Mouse (Mus musculus): ENCODE data around the gene Uimc1.

Gene Uimc1

DNA sequence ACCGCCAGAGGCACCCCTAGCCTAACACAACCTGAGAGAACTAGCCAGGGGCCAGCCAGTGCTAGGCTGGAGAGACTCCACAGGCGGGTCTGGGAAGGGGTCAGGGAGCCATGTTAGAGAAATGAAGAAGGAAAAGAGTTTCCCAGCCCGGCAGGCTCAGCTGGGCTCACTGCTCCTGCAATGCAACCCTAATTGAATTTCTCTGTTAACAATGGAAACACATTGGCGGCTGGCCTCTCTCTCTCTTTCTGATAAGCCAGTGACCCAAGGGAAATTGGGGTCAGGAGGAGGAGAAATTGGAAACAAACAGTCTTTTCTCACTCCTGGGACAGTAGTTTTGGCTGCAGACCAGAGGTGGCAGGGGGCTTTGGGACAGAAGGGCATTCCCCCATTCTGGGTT, 105.5 kb downstream of the Uimc1 start:
- DNase-seq (ENCODE audit: low spot score in 2 of 2), result no peak

DNA sequence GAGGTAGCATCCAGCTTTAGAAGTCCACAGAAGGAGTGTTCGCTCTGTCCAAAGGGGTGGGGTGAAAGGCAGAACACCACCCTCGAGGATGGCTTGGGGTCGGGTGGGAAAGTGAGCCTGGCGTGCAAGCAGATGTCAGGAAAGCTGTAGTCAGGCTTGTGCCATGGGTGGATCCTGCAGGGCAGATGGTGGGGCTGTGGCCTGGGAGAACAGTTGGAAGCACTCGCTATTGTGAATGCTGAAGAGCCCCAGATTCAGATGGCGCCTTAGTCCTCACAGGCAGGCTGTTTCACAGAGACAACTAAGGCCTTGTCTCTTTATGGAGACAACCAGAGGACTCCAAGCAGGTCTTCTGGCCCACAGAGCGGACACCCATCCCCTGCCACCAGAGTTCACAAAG, 107.9 kb downstream of the Uimc1 start:
- no peak for DNase-seq (ENCODE audit: low spot score in 2 of 2)

DNA sequence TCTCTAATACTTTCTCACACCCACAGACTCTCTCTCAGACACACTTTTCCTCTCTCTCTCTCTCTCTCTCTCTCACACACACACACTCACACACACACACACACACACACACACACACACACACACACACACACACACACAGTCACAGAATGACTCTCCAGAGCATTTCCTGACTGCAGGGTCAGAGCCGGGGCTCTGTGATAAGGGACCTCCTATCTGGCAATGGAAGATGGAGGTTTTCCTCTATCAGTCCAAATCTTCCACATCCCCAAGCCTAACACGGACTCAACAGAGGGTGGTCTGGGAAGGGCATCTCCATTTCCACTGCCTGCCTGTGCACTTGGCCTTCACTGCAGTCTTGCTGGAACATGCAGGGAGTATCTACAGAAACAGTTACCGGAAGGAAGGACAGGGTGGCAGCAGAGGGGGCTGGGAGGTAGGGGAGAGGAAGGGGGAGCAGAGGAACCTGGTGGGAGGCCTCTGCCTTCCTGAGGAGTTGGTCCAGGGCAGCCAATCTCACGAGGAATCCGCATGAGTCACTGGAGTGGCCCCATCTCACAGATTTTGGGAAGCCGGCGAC, 111.8 kb downstream of the Uimc1 start:
- no peak for DNase-seq (ENCODE audit: low spot score in 2 of 2)

DNA sequence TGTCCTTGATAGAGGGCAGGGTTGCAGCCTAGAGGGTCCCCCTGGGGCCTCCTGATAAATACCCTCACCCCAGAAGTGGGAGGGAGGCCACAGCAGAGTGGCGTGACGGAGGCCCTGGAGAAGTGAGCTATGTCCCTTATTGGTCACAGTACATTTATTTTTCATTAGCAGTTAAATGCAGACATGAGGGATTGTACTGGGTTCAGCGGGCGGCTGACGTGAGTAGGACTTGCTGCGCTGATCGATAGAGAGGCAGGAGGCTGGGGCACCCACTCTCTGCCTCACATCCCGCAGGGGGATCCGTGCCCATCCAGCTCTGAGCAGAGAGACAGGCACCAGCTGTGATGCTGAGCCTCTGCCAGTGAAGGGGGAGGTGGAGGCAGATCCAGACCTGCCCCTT, 112.7 kb downstream of the Uimc1 start:
- no peak for DNase-seq (ENCODE audit: low spot score in 2 of 2)

DNA sequence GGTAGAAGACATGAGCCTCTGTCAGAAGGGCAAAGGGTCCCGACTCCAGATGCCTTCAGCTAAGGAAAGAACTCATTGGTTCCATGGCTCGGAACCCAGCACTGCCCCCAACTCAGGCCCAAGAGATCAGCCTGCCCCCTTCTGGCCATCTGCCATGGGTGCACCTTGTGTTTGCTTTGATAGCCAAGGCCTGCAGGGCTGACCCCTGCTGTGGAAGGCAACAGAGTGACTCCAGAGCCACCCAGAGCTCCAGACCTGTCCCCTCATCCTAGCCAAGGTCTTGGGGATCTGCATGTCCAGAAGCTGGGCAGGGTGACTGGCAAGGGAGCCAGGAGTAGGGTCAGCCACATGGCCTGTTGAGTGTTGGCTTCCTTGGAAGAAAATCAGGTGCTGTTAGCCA, 116.5 kb downstream of the Uimc1 start:
- DNase-seq (ENCODE audit: low spot score in 2 of 2), result no peak

DNA sequence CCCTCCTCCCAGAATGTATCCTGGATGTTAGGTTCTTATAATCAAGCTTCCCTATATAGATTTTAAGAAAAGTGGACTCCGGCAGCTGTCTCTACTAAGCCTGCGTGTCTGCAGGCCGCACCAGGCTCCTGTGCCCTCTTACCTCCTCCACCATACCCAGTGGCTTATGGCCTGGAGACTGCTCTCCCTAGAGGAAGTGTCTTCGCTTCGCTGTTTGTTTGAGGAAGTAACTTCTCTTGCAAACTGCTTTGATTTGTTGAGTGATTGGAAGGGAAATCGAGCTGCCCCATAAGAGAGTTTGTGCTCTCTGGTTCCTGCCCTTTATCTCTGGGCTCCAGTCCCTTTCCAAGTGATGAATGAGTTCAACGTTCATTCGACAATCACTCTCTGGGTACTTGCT, 117.1 kb downstream of the Uimc1 start:
- no peak for DNase-seq (ENCODE audit: low spot score in 2 of 2)

DNA sequence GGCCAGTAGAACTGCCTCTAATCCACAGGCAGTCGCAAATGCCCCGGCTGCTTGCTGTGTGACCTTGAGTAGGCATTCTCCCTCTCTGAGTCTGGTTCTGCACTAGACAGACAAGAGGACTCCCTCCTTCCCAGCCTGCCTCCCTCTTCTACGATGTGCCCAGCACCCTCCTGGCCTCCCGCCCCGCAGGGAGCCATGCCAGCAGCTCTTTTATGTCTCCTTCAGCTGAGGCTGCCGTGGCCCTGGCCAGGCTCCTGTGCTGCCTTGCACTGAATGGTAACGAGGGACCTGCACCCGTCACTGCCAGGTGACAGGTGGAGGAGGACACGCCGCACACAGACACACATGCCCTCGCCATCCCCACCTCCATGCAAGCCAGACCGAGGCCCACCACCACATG, 119.1 kb downstream of the Uimc1 start:
- DNase-seq (ENCODE audit: low spot score in 2 of 2), result no peak

DNA sequence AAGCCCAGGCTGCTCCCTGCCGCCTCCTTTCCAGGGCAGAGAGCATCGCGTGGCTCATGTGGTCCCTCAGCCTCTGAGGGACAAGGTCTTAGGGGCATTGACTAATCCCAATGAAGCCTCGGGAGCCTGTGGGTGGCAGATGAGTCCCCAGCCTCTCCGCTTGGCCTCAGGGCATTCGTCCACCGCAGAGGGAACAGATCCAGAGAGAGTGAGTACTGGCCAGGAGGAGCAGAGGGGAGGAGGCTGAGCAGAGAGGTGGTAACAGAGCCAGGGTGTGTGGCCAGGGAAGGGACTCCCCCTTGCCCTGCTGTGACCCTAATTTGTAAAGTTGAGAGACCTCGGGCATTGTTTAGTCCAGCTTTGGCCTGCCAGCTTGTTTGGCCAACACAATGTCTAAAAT, 121.3 kb downstream of the Uimc1 start:
- DNase-seq (ENCODE audit: low spot score in 2 of 2), result no peak
